Mouse (Mus musculus) retina, embryonic 14.5 days (tissue): ENCODE results near the gene Eif4h.

Experiments
- DNase-seq: peaks from one replicate; pipeline ENCODE4 v3.0.0-alpha.2; 2015; ENCODE audit warnings: low spot score

The Eif4h gene

DNA sequence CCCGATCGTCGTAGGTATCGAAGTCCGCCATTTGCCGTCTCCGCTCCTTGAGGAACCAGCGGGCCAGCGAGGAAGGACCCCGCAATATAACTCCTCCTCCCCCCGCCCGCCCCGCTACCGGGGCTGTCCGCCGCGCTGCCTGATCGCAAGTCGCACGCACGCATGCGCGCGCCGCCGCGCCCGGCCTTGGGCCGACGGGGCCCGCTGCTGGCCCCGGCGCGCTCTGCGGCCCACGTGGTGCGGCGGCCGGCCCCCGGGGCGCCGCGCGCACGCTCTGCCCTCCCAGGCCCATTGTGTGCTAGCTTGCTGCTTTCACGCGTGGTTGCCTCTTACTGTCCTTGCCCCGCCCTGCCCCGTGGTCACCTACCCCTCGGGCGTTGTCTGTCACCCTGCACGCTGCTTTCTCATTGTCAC, at the start of gene Eif4h:
Gene Eif4h, minus strand, starts transcription at position 222 of the 414 bp plus-strand sequence.
- peak; percentile 97 for DNase-seq

- DNase-seq: peak; percentile 100
Measured at GRCm38 (mm10) chr5:134688718-134689284, 49.5 kb upstream of the Eif4h start.

DNA sequence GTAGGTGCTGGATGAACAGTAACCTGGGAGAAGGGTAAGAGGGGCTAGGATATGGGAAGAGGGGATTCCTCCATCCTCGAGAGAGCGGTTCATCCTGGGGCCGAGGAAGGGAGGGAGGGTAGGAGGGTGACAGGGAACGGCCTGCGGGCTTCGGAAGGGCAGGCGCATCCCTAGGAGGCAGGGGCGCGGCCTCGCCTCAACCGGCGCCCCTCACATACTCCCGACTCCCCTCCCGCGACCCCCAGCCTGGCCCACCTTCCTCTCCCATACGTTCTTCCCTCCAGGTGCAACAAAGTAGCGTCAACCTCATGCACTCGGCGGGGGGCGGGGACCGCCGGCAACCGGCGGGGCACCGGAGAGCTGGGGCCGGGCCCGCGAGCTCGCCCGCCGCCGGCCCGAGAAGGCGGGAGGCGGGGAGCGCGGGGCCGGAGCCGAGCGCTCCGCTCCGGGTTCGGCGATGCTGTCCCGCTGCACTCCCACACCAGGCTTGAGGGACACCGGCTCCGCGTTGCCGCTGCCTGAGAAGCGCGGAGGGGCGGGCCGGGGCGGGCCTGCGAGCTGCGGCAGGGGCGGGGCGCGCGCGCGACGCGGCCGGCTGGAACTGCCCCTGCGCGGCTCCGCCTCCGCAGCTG, 48.9 kb upstream of the Eif4h start, which contains the start of gene Limk1:
Gene Limk1, minus strand, starts transcription at position 513 of the 632 bp plus-strand sequence.
- no peak for DNase-seq

- DNase-seq: no peak
Measured at GRCm38 (mm10) chr5:134687187-134687586, 47.9 kb upstream of the Eif4h start.

DNA sequence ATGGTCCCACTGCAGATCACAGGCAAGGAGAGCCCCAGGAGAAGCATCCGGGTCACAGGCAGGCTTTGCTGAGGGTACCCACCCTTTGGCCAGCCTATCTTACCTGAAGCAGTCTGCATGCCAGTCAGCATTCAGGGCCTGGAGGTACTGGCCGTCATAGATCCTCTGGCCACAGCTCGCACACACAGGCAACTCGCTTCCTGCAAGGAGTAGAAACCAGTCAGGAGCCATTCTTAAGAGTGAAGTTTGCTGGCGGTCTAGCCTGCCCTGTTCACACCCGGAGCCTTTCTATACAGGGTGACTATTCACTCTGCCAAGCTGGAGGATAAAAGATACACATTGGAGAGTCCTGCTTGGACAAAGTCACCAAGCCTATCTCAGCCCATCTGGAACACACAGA, 47.3 kb upstream of the Eif4h start:
- DNase-seq: no peak

GRCm38 (mm10) chr5:134684398-134684797, 45.1 kb upstream of the Eif4h start:
- DNase-seq: no peak

DNA sequence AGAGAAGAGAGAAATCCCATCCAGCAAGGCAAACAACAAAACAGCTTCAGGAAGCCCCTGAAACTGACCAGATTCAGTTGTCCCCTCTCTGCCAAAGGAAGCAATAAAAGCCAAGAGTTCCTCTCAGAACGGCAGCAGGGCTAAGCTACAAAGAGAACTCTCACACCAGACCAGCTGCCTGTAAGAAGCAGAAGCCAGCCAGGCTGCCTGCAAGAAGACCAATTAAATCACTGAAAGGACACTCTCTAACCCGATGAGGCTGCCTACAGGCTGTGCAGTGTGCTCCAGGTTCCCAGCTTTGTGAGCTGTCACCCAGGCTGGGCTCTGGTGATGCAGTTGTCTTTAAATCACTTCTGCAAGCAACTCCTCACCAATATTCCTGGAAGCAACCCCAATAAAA, 44.5 kb upstream of the Eif4h start:
- DNase-seq: no peak

DNA sequence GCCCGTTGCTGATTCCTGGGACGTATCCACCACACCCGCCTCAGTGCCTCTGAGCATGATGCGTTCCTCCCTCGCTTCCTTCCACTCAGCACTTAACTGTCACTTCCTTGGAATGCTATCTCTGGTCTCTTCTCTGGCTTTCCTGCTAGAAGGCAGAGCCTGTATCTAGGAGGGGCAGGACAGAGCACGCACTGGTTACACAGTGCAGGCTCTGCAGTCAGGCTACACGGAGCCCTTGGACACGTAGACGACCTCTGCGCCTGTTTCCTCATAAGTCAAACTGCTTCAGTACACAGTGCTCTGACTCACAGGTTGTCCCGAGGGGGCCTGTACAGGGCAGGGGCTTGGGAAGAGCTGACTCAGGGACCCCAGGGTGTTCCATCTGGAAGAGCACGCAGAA, 40.9 kb upstream of the Eif4h start:
- no peak for DNase-seq

DNA sequence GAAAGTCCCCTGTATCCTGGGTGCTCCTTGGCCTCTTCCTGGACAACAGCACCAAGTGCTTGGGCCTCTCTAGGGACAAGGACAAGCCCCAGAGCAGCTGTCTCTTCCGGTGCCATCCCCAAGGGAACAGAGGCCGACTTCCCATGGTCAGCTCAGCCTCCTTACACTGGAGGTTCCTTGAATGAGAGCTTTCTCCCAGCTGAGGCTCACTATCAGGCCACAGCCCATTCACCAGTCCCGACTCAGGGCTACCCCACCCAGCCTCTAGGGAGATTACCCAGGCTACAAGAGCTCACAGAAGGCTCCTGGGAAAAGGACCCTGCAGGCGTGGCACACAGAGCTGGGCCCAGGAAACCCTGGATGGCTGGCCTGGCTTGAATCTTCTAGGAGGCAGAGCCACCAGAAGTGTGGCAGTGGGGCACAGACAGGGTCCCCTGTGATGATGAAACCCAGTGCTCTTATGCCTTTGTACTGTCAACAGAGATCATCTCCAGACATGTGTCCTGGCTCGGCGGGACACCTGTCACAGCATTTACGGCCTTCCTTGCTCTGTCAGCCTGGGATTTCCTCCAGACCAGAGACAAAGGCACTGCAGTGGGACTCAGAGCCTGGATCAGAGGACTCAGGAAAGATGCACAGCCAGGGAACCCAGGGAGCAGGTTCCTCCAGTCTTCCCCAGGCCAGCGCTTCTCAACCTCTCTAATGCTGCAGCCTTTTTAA, 39.7 kb upstream of the Eif4h start:
- DNase-seq: peak; percentile 41

- no peak for DNase-seq
Measured at GRCm38 (mm10) chr5:134678031-134678430, 38.7 kb upstream of the Eif4h start.

- DNase-seq: no peak
Measured at GRCm38 (mm10) chr5:134677491-134677890, 38.2 kb upstream of the Eif4h start.

DNA sequence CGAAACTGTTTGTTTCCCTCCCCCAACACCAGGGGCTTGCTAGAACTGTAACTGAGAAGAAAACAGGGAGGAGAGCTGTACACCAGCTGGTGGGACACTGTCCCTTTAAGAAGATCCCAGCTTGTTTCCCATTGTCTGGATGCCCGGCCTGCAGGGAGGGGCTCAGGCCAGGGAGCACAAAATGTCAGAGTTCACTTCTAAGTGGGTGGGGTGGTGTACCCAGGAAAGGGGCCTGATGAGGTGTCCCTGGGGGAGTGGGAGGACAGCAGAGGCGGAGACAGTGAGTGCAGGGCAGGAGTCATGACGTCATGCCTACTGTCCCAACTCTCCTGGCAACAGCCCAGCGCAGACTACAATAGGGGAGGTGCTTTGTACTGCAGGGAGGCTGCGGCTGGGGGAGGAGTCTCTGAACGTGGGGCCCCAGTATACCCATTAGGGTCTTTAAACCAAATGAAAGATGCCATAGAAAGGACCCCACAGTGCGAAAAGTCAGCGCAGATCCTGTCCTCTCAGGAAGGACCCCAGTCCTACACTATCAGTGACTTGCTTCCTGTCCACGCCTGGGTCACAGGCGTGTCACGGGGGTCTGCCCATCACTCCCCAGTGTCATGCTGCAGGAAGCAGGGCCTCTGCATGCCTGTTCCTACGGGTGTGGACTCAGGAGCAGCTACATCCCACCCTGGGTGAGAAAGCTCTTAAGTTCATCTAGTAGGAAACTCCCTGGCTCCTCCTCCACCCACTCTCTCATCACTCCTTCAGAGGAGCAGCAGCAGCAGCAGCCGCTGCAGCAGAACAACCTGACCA, 36.9 kb upstream of the Eif4h start:
- DNase-seq: peak; percentile 88

GRCm38 (mm10) chr5:134674977-134675376, 35.7 kb upstream of the Eif4h start:
- DNase-seq: no peak

- DNase-seq: no peak
Measured at GRCm38 (mm10) chr5:134672611-134673010, 33.3 kb upstream of the Eif4h start.

- no peak for DNase-seq
Measured at GRCm38 (mm10) chr5:134672198-134672516, 32.9 kb upstream of the Eif4h start.

DNA sequence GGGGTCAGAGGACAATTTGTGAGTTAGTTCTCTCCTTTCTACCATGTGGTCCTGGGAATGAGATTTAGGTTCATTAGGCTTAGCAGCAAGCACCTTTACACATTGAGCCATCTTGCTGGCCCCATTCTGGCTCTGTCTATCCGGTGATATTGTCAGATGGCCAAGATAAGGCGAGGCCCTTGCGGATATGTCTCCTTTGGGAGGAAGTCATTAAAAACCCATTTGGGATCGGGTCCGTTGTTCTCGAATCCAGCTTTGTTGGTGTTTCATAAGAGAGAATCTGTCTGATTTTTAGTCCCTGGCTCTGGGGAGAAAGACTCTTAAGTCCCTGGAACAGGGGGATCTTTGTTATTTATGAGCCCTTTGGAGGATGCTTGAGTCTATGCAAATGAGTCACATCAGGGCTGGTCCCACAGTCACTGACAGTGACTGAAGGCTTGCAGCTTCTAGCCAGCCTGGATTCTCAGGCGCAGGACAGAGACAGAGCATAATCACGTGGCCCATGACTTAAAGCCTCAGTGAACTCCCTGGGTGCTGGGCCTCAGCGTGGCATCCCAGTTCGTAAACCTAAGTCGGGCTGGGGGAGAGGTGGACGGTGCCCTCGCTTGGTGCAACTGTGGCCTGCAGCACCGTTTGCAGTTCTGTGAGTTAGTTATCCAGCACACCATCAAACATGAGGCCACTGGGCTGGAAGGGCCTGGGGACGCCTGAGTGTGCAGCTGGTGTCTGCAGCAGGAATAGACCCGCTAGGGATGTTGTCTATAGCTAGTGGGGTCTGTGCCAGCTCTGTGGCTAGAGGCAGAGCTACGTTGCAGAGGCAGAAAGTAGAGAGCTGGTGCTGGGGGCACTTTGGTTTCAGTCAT, 32.3 kb upstream of the Eif4h start:
- DNase-seq: no peak

DNA sequence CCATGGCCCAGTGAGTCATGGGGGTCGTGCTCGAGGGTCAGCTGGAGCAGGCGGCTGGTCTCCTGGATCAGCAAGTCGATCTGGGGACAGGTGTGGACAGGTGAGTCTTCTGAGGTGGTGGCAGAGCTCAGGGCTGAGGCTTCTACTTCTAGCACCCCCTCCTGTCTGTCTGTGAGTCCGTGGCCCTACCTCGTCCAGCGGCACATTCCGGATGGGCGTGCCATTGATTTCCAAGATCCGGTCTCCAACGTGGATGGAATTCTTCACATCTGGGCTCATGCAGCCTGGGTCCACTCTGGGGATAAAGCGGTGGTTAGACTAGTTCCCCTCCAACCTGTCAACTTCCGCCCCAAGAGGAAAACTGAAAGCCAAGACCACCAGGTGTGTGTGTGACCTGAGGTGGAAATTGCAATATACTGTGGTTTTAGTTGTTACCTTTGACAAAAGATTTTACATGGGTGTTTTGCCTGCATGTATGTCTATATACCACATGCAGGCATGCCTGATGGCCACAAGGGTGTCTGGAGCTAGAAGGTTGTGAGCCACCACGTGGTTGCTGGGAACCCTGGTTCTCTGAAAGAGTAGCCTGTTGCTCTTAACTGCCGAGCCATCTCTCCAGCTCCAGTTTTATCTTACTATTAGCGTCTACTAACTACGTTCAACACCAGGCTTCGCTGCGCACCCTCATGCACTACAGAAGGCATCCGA, 29.9 kb upstream of the Eif4h start:
- DNase-seq: no peak

DNA sequence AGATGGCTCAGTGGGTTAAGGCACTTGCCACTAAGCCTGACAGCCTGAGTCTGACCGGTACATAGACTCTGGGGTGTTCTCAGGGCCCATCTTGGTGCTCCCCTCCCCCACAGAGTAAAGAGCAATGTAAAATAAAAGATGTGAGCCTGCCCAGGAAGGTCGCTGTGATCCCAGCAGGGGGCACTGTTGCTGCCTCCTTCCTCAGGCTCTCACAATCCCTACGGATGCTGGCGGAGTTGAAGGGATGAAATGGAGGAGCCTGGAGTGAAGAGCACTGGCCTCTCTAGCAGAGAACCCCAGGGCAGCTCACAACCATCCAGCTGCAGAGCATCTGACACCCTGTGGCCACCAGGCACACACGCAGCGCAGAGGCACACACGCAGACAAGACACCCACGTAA, 29.2 kb upstream of the Eif4h start:
- peak; percentile 71 for DNase-seq

- DNase-seq: no peak
Measured at GRCm38 (mm10) chr5:134656708-134657107, 17.4 kb upstream of the Eif4h start.

DNA sequence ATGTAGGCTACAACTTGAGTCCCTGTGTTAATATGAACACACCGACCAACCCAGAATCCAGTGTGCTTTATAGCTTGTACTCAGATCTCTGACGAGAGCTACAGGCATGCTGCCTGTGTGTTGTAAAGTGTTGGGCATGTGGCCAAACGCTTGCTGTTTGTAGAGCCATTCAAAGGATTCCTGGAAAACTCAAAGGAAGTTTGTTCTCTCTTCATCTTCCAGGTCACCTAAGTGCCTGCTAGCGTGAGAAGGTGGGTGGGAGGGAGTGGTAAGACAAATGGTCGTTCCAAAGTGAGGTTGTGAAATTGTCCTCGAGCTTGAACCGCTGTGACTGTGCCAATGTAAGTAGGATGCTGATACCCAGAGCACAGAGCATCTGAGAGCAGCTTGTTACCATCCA, 12.7 kb upstream of the Eif4h start:
- DNase-seq: no peak

- peak; percentile 47 for DNase-seq
Measured at GRCm38 (mm10) chr5:134650926-134651325, 11.6 kb upstream of the Eif4h start.
